Mouse (Mus musculus): ENCODE results near the gene Gm5134.

DNA sequence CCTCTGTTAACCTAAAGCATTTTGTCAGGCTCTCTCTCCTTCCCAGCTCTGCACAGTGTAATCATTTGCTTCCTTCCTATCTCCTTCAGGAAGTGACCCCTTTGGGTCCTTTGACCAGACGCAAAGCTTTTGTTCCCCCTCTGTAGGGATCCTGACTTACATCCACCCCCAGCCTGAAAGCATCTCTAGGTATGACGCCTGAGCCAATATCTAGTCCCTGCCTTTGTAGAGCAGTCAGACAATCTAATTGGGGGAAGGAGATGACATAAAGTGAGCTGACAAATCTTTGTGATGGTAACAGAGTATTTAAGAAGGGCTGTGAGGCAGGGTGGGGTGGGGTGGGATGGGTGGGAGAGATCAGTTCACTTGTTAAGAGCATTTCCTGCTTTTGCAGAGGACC, 48.3 kb downstream of the Gm5134 start:
- TF ChIP-seq CTCF (conservative IDR thresholded peaks at IDR 0.05; ENCODE audit: insufficient read depth, insufficient read length, low read depth, low read length) (no peak), POLR2A (IDR thresholded peaks at IDR 0.05; ENCODE audit: low read depth, low read length) (no peak)

All from kidney, adult 2 months (tissue).